15 mouse cellular contexts compared by ENCODE assay signal in the genomic region with DNA sequence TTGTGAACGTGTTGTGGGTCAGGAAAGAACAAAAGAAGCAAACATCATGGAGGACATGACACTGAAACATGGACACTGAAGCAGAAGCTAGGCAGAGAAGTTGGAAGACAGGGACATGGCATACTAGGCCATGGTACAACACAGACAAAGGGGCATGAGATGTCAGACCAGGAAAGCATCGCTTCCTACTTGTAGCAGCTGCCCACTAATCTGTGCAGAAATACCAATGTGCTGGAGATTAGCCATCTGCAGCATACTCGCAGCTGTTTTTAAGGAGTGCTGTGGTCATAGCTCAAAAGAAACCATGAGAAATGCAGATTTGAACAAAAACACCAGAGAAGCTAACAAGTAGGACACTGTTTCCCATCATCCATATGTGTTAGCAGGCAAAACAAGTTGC.
"Had no signal": no experiment of that assay in that cellular context is flagged by ENCODE, and none has a peak within 500 bp of the region (broad histone marks: within the 10 kb centered on the region; RNA-seq: fewer than 3 reads in every experiment).

No protein-coding gene starts in this region.

- H3K4me1 ChIP-seq: midbrain, embryonic 13.5 days; midbrain, embryonic 15.5 days; neural tube, embryonic 12.5 days had no signal

- H3K9me3 ChIP-seq: midbrain, embryonic 10.5 days; midbrain, embryonic 13.5 days; midbrain, embryonic 15.5 days; neural tube, embryonic 12.5 days; stomach, embryonic 15.5 days had no signal

- H3K36me3 ChIP-seq: midbrain, embryonic 10.5 days; midbrain, embryonic 13.5 days; midbrain, embryonic 15.5 days; neural tube, embryonic 12.5 days; stomach, embryonic 15.5 days had no signal

- H3K9ac ChIP-seq: liver, embryonic 14.5 days; lung, embryonic 14.5 days; midbrain, embryonic 13.5 days; midbrain, embryonic 15.5 days; neural tube, embryonic 12.5 days; stomach, embryonic 15.5 days had no signal

- H3K4me3 ChIP-seq: midbrain, embryonic 10.5 days; midbrain, embryonic 13.5 days; midbrain, embryonic 15.5 days; neural tube, embryonic 12.5 days; stomach, embryonic 15.5 days had no signal

- ATAC-seq: midbrain, embryonic 13.5 days; midbrain, embryonic 15.5 days had no signal

- DNase-seq: lung, adult 18-20 months; lung, embryonic 14.5 days; lung, postnatal 10 days; lung, postnatal 4 days; right cerebral cortex, postnatal 14 days; thymus, adult 2 months; thymus, postnatal 25 days; thymus, postnatal 4 days had no signal

- H3K4me2 ChIP-seq: lung, embryonic 14.5 days; midbrain, embryonic 13.5 days; midbrain, embryonic 15.5 days; neural tube, embryonic 12.5 days; stomach, embryonic 15.5 days had no signal

- H3K27me3 ChIP-seq: midbrain, embryonic 13.5 days; midbrain, embryonic 15.5 days; neural tube, embryonic 12.5 days; stomach, embryonic 15.5 days had no signal

- H3K27ac ChIP-seq: liver, embryonic 14.5 days; midbrain, embryonic 10.5 days; midbrain, embryonic 13.5 days; midbrain, embryonic 15.5 days; neural tube, embryonic 12.5 days; stomach, embryonic 15.5 days; stomach, postnatal 0 days had no signal
